Mouse (Mus musculus) heart, embryonic 15.5 days (tissue): ENCODE measurements around the gene Zfp280d. TPM values are rescaled to one million over a fixed set of nuclear protein-coding genes. Genes with fewer than 3 reads are reported as not detected.

Experiments
- ATAC-seq: fragments of 200-750 bp; cut with Nextera tagmentation; replicated peaks from 2 replicates; pipeline ENCODE4 v1.8.0; 2017; ENCODE audit warnings: low read depth, moderate TSS enrichment; ENCODE audit not compliant: insufficient number of reproducible peaks, insufficient read depth, low FRiP score
- H3K27ac ChIP-seq: fragments of 300-500 bp; sonication (generic); 2 replicates; pipeline ENCODE4 v1.5.1; 2015; ENCODE audit warnings: mild to moderate bottlenecking, inconsistent platforms
- H3K27me3 ChIP-seq: fragments of 300-500 bp; sonication (generic); 2 replicates; pipeline ENCODE4 v1.6.1; 2015; ENCODE audit warnings: inconsistent platforms
- H3K36me3 ChIP-seq: fragments of 300-500 bp; sonication (generic); 2 replicates; pipeline ENCODE4 v1.6.1; 2015; ENCODE audit warnings: mild to moderate bottlenecking, inconsistent platforms
- H3K4me1 ChIP-seq: fragments of 300-500 bp; sonication (generic); replicated peaks from 2 replicates; pipeline ENCODE4 v1.6.1; 2015; ENCODE audit warnings: inconsistent platforms
- H3K4me2 ChIP-seq: fragments of 300-500 bp; sonication (generic); 2 replicates; pipeline ENCODE4 v1.6.1; 2015; ENCODE audit warnings: inconsistent platforms, mild to moderate bottlenecking, moderate library complexity
- H3K4me3 ChIP-seq: fragments of 300-500 bp; sonication (generic); 2 replicates; pipeline ENCODE4 v1.5.1; 2015; ENCODE audit warnings: mild to moderate bottlenecking, inconsistent platforms
- H3K9ac ChIP-seq: fragments of 300-500 bp; sonication (generic); 2 replicates; pipeline ENCODE4 v1.6.1; 2015; ENCODE audit warnings: mild to moderate bottlenecking, inconsistent platforms
- H3K9me3 ChIP-seq: fragments of 300-500 bp; sonication (generic); replicated peaks from 2 replicates; pipeline ENCODE4 v1.6.1; 2016; ENCODE audit warnings: inconsistent platforms
- WGBS: fragments of 180-500 bp; shearing (Covaris S2); methylation state at CpG from one replicate; pipeline ENCODE4 v1.1.7; 2015; ENCODE audit warnings: mixed read lengths; 5-methylcytosine and 5-hydroxymethylcytosine counted together
- polyA plus RNA-seq: library from polyadenylated mRNA; unstranded; fragments of >200 nt; fragmentation: Nextera tagmentation; extraction: Ambion mirVana; gene quantifications from 2 replicates; pipeline ENCODE4 v1.2.1, GENCODE M21; 2015

Gene Zfp280d
- polyA plus RNA-seq, 1 experiment from 2014 or later = 21.3 TPM

DNA sequence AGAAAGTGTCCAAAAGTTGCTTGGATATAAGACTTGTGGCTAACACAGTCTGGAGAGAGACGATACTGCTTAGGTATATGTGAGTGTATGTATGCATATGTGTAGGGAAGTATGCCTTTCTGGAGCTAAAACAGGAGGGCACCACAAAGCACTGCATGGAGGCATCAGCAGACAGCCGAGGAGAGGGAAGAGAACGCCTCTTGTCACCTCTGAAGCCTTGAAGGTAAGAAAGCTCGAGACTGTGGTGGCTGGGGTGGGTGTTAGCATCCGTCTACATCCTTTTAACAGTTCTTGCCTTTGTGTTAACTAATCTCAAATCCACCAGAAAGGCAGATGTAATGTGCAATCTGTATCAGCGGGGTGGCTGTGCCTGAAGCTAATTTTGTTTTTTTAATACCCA is 128.8 kb downstream of the Zfp280d start:
- Histone ChIP-seq H3K36me3 (no peaks in the 10 kb centered on the region), H3K4me3 (no peak overlapping the region), H3K9me3 (no peaks in the 10 kb centered on the region), H3K4me1 (no peaks in the 10 kb centered on the region), H3K9ac (no peak overlapping the region), H3K27ac (no peak overlapping the region), H3K4me2 (no peak overlapping the region), H3K27me3 (no peaks in the 10 kb centered on the region)
- no peak for ATAC-seq
- WGBS = 67% methylated on average over 6 of the region's 6 CpGs

DNA sequence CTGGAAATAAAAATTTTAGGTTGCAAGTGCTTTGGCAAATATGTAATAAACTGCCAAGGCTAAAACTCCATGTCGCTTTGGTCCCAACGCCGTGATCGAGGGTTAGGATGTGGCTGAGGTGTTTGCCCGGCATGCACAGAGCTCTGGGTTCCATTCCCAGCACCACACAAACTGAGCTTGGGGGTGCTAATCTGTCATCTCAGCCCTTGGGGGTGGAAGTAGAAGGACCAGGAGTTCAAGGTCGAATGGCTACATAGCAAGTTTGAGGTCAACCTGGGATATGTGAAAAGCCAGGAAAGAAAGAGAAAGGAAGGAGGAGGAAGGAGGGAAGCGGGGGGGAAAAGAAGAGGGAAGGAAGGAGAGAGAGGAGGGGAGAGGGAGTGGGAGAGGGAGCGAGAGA is 129.8 kb downstream of the Zfp280d start:
- no peak for ATAC-seq
- Histone ChIP-seq H3K4me2 (no peak overlapping the region), H3K9me3 (no peaks in the 10 kb centered on the region), H3K27me3 (no peaks in the 10 kb centered on the region), H3K9ac (no peak overlapping the region), H3K4me1 (0 out of 2 replicates have a peak, but pooled peaks cover 4% of the 10 kb centered on the region), H3K4me3 (no peak overlapping the region), H3K36me3 (no peaks in the 10 kb centered on the region), H3K27ac (no peak overlapping the region)
- WGBS = 84% methylated on average over 8 of the region's 8 CpGs

DNA sequence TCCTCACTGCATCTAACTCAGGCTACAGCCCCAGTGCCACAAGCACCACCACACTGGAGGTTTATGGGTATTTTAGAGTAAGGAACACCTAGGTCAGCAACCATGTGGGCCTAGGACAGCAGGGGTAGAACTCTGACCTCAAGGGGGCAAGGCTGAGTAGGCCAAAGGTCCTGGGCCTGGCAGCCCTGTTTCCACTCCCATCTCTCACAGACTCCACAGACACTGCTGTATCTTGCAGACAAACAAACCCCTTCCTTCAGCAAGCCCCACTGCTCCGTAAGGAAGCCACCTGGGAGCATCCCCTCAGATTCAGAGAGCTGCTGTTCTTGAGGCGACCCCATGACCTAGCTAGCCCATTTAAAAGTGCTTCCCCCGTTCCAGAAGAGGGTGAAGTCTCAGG is 130.3 kb downstream of the Zfp280d start:
- no peak overlapping the region for H3K27ac ChIP-seq
- no peak for ATAC-seq
- 0 out of 2 replicates have a peak, but pooled peaks cover 6% of the 10 kb centered on the region for H3K4me1 ChIP-seq
- no peaks in the 10 kb centered on the region for H3K9me3 ChIP-seq
- no peaks in the 10 kb centered on the region for H3K36me3 ChIP-seq
- WGBS = 79% methylated on average over 3 of the region's 3 CpGs
- no peak overlapping the region for H3K4me3 ChIP-seq
- H3K9ac ChIP-seq = no peak overlapping the region
- H3K27me3 ChIP-seq = no peaks in the 10 kb centered on the region
- no peak overlapping the region for H3K4me2 ChIP-seq

DNA sequence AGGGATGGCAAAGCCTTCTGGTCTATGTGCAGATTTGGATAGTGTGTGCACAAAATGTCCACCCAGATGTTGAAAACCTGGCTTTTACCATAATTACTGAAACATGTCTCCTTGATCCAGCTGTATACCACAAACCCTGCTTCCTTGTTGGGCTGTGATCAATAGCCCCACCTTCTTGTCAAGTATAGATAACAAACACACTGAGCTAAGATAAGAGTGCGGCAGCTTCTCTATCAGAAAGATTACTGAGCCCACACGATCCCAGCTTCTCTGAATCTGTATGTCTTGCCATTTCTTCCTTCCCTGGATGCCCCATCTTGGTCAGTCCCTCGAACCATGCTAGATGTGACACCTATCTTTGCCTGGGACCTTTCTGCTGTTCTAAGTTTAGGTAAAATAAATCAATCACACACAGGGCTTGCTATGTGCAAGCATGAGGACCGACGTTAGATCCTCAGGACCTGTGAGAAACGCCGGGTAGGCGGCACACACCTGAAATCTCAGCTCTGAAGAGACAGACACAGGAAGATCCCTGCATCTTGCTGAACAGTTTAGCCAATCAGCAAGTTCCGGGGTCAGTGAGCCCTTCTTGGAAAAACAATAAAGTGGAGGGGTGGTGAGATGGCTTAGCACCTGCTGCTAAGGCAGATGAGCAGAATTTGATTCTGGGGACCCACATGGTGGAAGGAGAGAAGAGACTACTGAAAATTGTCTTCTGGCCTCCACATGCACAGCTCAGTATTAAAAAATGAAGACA is 131.4 kb downstream of the Zfp280d start:
- ATAC-seq = no peak
- H3K9ac ChIP-seq = no peak overlapping the region
- H3K9me3 ChIP-seq = no peaks in the 10 kb centered on the region
- no peaks in the 10 kb centered on the region for H3K36me3 ChIP-seq
- no peak overlapping the region for H3K27ac ChIP-seq
- no peak overlapping the region for H3K4me2 ChIP-seq
- H3K27me3 ChIP-seq = no peaks in the 10 kb centered on the region
- 74% methylated on average over 9 of the region's 9 CpGs for WGBS
- no peak overlapping the region for H3K4me3 ChIP-seq
- H3K4me1 ChIP-seq = 0 out of 2 replicates have a peak, but pooled peaks cover 6% of the 10 kb centered on the region

DNA sequence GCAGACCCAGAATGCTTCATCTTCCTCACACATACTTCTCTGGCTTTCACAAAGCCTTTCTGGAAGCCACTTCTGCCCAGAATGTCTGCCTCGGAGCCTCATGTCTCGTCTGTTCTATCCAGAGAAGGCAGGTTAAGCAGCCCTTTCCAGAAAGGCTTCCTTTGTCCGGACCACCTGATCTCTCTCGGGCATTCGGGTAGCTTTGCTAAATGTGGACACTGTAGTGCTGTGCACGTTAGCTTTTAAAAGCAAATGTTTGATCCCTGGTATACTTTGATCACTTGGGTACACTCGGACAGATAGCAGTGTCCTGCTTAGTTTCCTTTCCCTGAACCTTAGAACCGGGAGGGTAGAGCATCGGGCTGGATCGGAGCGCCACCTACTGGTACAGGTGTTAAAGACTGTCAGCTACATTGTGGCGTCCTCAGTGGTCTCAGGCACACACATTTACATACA is 133.5 kb downstream of the Zfp280d start:
- Histone ChIP-seq H3K9ac (0 out of 2 replicates have a peak overlapping the region, but pooled peaks have one; percentile 16), H3K36me3 (no peaks in the 10 kb centered on the region), H3K27ac (no peak overlapping the region), H3K4me1 (0 out of 2 replicates have a peak, but pooled peaks cover 6% of the 10 kb centered on the region), H3K4me3 (peak overlapping the region; percentile 44), H3K27me3 (no peaks in the 10 kb centered on the region), H3K9me3 (no peaks in the 10 kb centered on the region), H3K4me2 (peak overlapping the region; percentile 62)
- peak; percentile 76 for ATAC-seq
- 9% methylated on average over 12 of the region's 12 CpGs for WGBS

DNA sequence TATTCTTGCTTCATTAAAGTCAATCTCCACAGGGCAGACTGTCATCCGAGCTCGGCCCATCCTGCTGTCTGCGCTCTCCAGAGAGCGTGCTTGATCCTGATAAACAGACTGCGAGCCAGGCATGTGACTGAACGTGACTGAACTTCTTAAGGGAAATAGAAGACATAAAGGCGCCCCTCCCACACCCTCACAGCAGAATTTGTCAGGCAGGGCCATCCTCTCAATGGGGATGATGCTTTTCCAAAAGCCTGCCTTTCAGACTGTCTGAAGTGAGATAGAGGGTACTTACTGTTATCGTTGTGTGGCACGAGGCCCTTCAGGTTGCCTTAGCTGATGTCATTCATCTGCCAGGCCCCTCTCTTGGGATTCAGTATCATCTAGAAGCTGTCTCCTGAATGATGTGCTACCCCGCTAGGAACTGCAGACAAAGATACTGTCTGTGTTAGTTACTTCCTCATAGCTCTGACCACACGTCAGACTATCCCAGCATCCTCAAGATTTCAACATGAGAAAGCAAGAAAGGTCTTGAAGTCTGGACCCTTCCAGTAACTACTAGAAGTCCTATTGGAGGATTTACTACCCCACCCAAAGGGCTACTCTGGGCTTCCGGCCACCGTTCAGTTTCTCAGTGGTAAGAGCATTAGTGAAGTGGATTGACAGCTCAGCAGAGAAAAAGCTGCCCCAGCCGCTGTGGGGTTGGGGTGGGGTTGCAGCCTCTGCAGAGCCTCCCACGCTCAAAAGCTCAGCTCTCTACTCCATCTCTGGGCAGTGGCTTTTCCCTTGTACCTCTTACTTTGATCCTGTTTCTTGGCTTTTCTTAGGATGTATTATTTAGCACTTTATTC is 134.9 kb downstream of the Zfp280d start:
- Histone ChIP-seq H3K27me3 (no peaks in the 10 kb centered on the region), H3K4me2 (no peak overlapping the region), H3K9me3 (no peaks in the 10 kb centered on the region), H3K9ac (no peak overlapping the region), H3K4me1 (0 out of 2 replicates have a peak, but pooled peaks cover 6% of the 10 kb centered on the region), H3K27ac (no peak overlapping the region), H3K36me3 (no peaks in the 10 kb centered on the region), H3K4me3 (no peak overlapping the region)
- no peak for ATAC-seq
- WGBS = 20% methylated on average over 15 of the region's 15 CpGs

DNA sequence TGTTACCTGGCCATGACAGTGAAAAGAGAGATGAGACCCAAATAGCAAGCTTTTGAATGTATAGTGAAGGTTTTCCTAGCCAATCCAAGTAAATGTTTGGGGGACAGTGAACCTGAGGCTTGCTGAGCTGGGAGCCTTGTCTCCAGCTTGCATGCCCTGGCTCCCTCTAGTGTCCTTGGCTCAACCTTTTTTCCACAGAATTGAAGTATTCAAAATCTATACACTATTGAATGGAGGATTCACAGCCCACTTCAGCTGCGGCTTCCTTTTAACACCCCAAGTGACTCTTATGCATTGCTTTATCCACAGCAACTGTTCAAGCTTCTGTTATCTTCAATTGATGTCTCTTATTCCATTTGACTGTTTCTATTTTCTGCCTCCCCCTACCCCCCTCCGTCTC is 137.1 kb downstream of the Zfp280d start:
- Histone ChIP-seq H3K9ac (no peak overlapping the region), H3K9me3 (no peaks in the 10 kb centered on the region), H3K4me3 (no peak overlapping the region), H3K4me1 (0 out of 2 replicates have a peak, but pooled peaks cover 6% of the 10 kb centered on the region), H3K27ac (no peak overlapping the region), H3K36me3 (no peaks in the 10 kb centered on the region), H3K4me2 (no peak overlapping the region), H3K27me3 (no peaks in the 10 kb centered on the region)
- ATAC-seq = no peak
- 71% methylated on average over 2 of the region's 2 CpGs for WGBS

Other genes with a start within 250 kb of the Zfp280d start
- 29.4 and 34.2 TPM in 2 replicates for gene Tcf12, start 163.0 kb upstream of the Zfp280d start, polyA plus RNA-seq
- gene Mns1, start 163.2 kb downstream of the Zfp280d start, polyA plus RNA-seq = 13.1 and 14.0 TPM in 2 replicates
- 12.6 and 14.8 TPM in 2 replicates for gene Tex9, start 217.4 kb downstream of the Zfp280d start, polyA plus RNA-seq